Mouse (Mus musculus): Measurements from ENCODE around the gene Zscan12.

Gene Zscan12

DNA sequence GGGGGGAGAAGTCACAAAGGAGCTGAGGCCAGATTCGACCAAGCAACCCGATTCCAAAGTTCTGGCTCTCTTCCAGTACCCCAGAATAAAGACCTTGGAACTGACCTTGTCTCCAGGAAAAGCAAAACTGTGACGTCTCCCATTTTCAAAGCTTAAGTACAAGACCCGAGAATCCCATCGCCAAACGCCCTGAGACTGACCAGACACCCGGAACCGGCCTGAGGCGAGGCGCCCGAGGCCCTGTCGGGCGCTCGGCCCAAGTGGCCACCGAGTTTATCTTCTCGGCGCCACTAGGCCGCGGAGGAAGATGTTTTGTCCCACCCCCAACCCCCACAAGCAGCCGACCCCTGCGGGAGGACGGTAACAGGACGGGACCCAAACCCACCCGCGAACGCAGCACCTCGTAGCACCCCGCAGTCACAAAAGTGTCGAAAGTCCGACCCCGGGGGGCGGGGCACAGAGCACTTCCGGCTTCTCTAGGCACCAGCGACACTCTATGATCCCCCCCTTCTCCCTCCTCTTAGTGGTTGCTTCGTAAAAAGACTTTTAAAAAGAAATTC lies 39.7 kb downstream of the Zscan12 start, which contains the start of gene Zkscan3:
Gene Zkscan3 (minus strand): TSS at position 469 of the 560 bp plus-strand sequence.
- DNase-seq (ENCODE audit: low read depth) = peak; percentile 41

DNA sequence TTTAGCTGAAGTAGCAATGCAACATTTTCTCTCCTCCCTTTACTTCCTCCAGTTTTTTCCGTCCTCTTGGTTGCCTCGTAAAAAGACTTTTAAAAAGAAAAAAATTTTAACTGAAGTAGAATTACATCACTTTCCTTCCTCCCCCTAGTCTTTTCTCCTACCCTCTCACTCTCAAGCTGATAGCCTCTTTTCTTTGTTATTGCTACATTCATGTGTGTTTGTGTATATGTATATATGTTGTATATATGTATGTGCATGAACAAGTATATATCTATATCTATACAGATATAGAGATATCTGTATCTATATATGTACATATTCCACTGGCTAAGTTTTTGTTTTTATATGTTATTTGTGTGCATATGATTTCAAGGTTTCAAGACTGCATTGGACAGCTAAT lies 40.2 kb downstream of the Zscan12 start:
- DNase-seq (ENCODE audit: low read depth) = no peak

DNA sequence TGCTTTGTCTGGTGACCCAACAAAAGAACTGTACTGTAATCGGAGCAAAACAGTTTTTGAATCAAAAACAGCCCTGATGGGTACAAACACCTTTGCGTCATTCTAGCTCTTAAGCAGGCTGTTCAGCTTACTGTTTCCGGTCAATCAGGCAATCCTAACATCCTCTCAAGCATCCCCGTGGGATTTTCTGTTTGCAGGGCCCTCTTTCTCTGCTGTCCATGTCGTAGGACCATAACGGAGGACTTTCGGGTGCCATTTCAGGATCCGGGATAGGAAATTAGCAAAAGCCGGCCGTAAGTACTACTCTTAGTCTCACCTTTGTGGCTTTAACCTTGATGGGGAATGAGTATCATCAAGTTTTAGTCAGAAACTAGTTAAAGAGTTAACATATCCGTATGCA lies 44.7 kb downstream of the Zscan12 start:
- DNase-seq (ENCODE audit: low read depth) = no peak

DNA sequence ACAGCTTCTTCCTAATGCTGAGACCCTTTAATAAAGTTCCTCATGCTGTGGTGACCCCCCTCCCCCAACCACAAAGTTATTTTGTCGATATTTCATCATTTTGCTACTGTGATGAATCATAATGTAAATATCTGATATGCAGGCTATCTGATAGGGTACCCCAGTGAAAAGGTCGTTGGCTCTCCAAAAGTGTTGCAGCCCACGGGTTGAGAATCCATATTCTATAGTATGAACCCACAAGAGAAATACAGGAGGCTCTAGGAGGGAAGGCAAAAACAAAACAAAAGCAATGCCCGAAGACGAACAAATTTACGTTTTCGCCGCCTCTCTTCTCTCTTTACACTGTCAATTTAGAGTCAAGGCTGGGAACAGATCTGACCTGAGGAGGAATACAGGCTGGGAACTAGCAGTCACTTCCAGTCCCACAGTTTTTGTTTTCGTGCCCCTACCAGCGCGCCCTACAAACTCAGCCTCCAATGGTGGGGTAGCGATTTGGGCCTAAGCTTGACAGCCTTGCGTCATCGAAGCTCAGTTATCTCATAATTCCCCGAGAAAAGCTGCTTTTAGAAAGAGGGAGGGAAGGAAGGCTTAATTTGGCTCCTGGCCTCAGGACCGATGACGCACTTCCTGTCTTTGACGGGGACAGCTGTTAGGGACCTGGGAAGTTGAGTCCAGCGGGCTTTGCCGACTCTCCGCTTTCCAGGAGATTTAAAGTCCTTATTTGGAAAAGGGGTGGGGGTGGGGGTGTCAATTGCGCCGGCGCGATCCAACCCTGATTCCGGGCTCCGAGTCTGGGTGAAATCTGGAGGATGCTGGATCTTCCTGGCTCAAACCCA lies 45.6 kb downstream of the Zscan12 start:
- DNase-seq (ENCODE audit: low read depth) = peak; percentile 85

DNA sequence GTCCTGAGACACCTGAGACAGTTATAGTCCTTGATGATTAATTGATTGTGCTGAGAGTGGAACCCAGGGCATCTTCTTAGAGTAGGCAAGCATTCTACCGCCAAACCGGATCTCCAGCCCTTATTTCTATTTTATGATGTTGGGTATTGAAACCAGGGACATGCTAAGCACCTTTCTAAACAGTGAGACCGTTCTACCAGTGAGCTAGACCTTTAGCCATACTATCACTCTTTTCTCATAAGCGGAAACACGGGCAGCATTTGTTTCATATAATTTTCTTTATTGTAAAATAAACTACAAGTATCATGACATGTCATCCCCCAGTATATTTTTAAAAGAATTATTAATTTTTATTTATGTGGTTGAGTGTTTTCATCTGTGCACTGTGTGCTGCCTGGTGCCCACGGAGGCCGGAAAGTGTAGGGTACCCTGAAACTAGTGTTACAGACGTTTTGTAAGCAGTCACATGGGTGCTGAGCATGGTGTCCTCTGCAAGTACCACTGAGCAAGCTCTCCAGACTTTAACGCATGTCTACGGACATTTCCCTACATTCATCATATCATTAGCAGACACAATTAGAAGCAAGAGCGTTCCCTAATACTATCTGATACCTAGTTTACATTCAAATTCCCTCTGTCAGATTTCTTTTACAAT lies 46.3 kb downstream of the Zscan12 start:
- no peak for DNase-seq (ENCODE audit: low read depth)

DNA sequence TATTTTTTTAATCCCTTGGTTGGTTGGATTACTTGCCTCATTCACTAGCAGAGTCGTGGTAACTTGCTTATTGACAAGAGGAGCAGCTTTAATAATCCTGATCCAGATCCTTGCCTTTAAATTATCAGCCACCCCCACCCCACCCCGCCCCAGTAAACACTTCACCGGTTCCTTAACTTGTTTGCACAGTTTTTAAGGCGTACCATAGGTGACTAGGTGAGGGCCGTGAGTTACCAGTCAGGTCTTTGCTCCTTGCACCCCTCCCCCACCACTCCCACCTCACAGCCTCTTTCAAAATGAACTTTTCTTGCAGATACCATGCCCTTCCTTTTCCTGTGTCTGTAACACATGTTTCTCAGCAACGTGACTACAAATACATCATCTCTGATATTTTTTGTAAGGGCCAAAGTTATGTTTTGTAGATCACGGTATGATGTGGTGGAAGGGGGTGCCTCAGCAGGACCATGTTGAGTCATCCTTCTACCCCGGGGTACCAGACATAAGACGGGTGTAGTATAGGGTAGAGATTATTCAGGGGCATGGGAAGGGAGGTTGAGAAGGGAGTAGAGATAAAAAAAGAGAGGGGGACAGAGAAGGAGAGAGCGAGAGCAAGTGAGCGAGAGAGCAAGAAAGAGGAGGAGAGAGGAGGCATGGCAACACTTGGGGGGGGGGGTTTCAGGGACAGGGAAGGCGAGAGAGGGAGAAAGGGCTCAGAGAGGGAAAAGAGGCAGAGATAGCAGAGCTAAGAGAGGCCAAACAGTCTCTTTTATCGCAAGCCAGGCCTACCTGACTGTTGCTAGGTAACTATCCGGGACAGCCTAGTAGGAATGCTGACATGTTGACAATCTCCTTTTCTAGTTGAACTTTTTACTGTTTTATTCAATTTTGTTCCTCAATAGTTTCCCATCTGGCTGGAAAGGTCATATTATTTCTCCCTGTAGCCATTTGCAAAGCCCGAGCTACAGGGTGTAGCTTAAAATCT lies 51.9 kb downstream of the Zscan12 start:
- no peak for DNase-seq (ENCODE audit: low read depth)

DNA sequence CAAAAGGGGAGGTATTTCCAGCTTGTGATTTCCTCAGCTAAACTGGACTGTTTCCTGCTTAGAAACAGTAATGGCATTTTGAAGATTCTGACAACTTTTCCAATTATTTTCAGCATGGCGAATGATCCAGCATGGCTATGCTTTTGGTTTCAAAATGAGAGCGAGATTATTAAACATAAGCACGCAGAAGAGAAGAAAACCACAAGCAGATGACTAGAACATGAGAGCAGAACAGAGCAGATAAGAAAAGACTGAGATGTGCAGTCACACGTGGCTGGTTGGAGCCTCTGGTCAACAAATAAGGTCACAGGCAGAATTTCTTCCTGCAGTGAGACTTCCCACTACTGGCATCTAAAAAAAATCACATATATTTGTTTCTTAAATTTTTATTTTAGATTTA lies 52.6 kb downstream of the Zscan12 start:
- DNase-seq (ENCODE audit: low read depth) = no peak

DNA sequence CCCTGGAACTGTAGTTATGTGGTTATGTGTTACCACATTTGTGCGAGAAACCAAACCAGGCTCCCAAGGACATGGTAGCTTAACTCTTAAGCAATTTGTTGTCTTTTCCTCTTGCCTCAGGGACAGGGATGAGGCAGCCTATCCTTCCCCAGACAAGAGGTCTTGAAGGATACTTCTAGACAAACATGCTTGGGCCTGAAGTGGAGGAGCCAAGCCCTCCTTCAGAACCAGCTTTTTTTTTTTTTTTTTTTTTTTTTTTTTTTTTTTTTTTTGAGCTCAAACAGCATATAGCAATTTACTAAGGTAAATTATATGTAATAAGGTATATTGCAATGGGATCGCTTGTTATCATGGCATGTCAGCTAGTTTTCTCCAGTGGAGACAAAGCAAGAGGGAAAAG lies 53.1 kb downstream of the Zscan12 start:
- no peak for DNase-seq (ENCODE audit: low read depth)

DNA sequence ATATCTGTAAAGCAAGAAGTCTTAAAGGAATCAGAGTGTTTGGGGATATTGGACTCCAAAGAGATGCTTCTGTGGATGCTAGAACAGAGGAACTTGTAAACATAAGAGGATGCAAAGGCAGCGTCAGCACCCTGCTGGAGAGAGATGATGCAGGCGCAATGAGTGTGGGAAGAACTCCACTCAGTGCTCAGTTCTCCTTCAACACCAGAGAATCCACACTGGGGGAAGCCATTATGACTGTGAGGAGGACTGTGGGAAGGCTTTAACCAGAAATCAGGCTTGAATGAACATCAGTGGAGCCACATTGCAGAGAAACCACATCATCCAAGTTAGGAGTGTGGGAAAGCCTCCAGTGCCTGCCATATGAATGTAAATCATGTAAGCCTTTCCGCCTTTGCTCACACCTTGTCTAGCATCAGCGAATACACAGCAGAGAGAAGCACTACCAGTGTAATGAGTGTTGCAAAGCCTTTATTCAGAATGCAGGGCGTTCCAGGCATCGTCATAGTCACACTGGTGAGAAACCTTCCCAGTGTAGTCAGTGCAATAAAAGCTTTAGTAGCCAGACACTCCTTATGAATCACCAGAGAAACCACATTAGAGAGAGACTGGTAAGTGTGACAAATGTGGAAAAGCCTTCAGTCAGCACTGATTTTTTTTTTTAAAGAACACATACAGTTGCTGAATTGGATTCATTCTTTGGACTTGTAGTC lies 54.8 kb downstream of the Zscan12 start:
- peak; percentile 67 for DNase-seq (ENCODE audit: low read depth)

DNA sequence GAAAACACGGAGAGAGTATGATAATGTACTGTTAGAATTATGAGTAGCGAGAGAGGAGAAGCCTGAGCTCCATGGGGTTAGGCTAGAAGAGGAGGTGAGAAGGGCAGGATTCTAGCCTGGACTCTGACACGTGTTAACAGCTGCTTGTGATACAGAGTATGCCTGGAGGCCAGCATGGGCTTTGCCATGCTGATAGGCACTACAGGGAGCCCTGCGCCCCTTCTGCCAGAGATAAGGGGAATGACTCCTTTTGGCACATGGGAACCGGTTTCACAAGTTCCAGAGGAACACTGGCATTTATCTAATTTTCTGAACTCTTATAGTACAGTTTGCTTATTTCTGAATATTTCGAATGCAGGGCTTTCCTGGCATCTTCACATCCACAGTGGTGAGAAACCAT lies 56.2 kb downstream of the Zscan12 start:
- no peak for DNase-seq (ENCODE audit: low read depth)

Measured in fibroblast of lung, adult 2 months (primary cell).